Mouse (Mus musculus) brain, adult 2 months (tissue): ENCODE results near the gene Arrb1.

Experiments used
- DNase-seq: peaks from one replicate; pipeline ENCODE4 v3.0.0; 2011; ENCODE audit warnings: low read depth, low spot score

Arrb1 gene

DNA sequence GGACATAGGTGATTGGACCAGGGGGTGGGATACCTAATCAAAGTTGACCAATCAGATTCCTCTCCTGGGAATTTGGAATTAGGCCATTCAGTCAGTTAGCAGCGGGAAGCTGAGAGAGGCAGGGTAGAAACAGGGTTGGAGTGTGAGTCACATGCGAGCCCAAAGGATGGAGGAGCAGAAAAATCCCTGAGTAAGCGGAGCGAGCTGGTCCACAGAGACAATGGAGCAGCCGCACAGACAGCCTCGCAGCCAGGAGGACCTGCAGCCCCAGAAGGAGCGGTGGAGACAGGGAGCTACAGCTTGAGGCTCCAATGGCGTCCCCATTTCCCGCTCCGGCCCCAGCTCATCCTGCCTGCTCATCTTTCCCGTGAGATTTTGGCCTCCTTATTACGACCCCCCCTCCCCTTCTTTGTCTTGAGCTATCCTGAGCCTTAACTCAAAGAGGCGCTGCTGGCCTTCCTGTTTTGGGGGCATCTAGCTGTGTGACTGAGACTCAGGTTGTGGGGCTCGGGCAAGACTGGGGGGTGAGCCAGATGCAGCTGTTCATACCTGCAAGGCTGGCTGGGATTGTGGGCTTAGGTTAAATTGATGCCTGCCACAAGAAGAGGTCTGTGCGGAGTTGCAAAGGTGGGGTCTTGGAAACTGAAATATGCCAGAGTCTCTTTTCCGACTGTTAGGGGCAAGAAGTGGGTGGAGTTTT is 44.4 kb downstream of the Arrb1 start:
- DNase-seq, result peak; percentile 95

GRCm38 (mm10) chr7:99580247-99580646 is 45.0 kb downstream of the Arrb1 start:
- no peak for DNase-seq

GRCm38 (mm10) chr7:99582306-99582705 is 47.0 kb downstream of the Arrb1 start:
- DNase-seq, result no peak

- no peak for DNase-seq
Measured at GRCm38 (mm10) chr7:99582867-99583266, 47.6 kb downstream of the Arrb1 start.

DNA sequence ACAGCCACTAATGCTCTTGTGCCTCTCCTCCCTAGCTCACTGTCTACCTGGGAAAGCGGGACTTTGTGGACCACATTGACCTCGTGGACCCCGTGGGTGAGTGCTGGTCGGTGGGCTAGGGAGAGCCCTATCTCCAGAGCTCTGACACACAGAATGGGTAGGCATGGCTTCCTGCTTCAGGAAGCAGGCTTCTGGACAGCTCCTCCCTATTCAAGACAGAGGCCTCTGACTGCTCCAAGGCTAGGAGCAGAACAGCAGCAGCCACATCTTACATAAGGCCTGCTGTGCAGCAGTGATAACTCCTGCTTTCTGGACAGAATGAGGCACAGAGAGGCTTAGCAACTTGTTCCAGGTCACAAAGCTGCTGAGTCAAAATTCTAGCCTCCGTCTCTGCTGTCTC is 48.4 kb downstream of the Arrb1 start:
- peak; percentile 72 for DNase-seq

DNA sequence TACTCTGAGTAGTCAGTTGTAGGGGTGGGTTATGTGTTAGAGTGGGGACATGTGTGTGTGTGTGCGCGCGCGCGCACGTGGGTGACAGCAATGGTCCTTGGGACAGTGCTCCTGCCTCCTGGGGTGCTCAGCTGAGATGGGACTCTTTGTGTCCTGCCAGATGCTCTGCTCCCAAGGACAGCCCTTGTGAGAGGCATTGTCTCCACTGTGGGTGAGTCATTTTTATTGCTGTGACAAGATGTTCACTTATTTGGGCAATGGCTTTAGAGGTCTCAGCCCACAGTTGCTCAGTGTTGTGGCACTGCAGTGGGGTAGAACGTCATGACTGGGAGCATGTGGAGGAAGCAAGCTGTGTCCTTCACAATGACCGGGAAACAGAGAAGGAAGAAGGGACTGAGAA is 50.7 kb downstream of the Arrb1 start:
- peak; percentile 40 for DNase-seq

GRCm38 (mm10) chr7:99590064-99590463 is 54.8 kb downstream of the Arrb1 start:
- DNase-seq, result peak; percentile 91

DNA sequence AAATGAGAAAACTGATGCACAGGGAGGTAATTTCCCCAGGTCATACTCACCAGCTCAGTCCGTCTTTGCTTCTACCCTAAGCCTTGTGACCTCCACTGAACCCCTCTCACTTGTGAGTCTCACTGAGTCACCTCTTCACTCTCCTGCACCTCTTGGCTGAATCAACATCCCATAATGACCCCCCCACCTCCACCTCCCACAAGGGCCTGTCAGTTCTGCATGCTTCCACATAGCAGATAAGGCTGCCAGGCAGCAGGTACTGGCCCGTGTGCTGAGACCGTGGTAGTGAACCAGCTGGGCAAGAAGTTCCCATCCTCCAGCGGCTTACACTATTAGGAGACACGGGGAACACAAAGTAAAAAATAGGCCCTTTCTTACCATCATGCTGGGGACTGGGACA is 55.4 kb downstream of the Arrb1 start:
- DNase-seq, result no peak

GRCm38 (mm10) chr7:99592669-99593068 is 57.4 kb downstream of the Arrb1 start:
- no peak for DNase-seq

DNA sequence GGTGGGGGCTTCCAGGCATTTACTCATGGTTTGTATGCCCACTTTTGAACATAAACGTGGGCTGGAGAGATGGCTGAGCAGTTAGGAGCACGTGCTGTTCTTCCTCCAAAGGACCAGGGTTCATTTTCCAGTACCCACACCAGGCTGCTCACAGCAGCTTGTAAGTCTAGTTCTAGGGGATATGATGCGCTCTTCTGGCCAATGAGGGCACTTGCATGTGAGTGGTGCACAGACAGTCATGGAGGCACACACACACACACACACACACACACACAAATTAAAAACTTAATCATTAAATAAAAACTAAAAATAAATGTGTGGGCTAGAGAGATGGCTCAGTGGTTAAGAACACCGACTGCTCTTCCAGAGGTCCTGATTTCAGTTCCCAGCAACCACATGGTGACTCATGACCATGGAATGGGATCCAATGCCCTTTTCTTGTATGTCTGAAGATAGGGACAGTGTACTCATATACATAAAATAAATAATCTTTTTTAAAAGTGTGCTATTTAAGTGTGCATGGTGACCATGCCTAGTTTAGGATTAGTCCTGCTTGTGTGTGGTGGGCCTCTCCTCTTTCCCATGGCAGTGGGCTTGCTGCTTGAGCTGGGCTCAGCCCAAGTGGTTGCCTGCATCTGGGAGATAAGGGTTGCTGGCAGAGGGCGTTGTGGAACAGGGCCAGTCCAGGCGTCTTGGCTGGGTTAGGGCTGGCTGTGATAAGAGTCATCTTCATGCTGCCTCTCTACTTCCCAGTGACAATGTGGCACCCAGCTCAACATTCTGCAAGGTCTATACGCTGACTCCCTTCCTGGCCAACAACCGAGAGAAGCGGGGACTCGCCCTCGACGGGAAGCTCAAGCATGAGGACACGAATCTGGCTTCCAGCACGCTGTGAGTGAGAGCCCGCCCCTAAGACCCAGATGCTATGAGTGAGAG is 58.9 kb downstream of the Arrb1 start:
- no peak for DNase-seq

DNA sequence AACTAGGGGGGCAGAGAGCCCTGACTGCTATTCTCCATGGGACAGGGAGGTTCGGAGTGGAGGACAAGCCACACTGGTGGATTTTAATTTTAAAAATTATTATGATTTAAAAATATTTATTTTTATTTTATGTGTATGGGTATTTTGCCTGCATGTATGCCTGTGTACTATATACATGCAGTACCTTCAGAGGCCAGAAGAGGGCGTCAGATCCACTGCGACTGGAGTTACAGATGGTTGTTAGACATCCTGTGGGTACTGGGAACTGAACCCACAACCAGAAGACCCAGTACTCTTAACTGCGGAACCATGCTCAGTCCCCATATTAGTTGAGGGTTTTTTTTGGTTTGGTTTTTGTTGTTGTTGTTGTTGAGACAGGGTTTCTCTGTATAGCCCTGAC is 63.5 kb downstream of the Arrb1 start:
- DNase-seq, result no peak

- no peak for DNase-seq
Measured at GRCm38 (mm10) chr7:99603875-99604662, 68.8 kb downstream of the Arrb1 start.

DNA sequence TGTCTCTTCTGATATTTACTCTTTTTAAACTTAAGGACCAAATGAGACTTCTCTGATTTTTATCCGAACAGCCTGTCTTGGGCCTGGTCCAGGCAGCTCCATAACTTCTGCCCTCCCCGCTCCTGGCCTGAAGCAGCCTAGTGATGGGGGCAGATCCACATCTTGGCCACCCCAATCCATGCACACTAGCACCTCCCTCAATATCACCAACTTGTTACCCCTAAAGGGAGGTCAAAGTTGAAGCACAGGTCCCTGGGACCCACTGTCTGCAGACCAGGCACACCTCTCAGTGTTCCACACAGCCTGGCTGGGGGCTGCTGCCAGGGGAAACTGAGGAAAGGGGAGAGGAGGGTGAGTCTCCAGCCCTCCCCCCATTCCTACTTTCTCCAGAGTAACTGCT is 69.8 kb downstream of the Arrb1 start:
- DNase-seq, result no peak

DNA sequence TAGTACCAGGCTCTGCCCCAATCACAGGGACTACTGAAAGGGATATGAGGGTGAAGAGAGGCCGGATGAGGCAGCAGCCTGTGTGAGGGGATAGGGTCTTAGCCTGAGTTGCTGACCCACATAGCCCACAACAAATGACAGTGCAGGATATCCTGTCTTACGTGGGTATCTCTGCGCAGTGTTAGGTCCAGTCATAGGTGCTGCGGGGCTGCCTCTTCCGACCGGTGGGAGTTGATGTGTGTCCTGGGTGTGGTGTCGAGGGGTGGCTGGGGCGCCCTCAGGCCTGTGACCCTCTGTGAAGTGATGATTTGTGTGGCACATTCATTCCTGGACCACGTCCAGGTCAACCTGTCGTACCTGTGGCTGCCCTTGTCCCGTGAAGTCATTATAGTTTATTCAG is 71.0 kb downstream of the Arrb1 start:
- no peak for DNase-seq

DNA sequence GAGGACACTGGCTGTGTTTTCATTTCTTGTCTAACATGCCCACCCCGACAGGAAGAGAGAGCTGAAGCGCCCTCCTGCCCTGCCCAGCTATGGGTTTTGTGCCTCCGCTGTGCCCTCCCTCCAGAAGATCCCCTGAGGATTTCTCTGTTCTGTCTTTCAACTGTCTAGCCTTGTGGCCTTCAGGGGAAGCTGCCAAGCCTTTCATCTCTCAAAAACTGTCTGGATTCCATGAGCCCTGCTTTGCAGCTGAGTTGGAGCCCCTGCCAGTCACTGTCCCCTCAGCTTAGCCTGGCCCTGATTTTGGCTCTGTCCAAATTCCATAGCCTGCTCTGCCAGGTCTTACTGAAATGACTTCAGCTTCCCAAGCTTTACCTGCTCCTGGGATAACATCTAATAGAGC is 71.5 kb downstream of the Arrb1 start:
- no peak for DNase-seq

DNA sequence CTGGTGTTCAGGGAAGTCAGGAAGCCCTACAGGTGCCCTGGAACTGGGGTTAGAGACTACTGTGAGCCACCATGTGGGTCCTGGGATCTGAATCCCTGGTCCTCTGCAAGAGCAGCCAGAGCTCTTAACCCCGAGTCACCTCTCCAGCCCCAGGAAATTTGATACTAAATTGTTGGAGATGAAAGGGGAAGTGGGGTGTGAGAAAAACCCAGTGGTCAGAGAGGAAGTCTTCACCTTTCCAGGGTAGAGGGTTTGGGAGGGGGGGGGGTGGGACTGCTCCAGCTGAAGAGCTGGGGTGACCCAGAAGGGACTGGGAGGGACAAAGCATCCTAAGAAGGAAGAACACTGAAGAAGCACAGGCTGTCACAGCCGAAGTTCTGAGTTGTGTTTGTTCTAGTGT is 72.4 kb downstream of the Arrb1 start:
- DNase-seq, result no peak

GRCm38 (mm10) chr7:99618264-99618663 is 83.0 kb downstream of the Arrb1 start:
- DNase-seq, result no peak

- peak; percentile 67 for DNase-seq
Measured at GRCm38 (mm10) chr7:99618860-99619259, 83.6 kb downstream of the Arrb1 start.

DNA sequence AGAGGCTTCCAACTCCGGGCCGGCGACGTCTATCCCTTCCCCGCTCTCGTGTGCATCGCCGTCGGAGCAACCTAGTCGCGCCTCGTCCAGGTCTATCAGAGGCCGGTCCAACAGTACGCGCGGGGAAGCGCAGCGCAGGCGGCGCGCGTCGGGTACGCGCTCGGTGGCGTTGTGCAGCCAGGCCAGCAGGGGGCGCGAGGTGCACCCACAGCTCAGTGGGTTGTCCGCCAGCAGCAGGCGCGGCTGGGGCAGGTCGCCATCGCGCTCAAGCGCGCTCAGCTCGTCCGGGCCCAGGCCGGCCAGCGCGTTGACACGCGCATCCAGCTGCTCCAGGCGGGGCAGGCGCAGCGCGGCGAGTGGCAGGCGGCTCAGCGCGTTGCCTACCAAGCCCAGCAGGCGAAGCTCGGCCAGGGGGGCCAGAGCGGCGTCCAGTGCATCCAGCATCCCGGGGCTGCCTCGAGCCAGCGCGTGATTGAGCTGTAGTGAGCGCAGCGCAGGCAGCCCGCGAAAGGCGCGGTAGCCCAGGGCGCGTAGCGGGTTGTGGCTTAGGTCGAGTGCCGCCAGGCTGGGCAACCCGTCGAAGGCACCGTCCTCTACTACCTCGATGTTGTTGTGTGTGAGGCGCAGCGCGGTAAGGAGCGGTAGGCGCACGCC is 90.6 kb downstream of the Arrb1 start:
- peak; percentile 90 for DNase-seq

DNA sequence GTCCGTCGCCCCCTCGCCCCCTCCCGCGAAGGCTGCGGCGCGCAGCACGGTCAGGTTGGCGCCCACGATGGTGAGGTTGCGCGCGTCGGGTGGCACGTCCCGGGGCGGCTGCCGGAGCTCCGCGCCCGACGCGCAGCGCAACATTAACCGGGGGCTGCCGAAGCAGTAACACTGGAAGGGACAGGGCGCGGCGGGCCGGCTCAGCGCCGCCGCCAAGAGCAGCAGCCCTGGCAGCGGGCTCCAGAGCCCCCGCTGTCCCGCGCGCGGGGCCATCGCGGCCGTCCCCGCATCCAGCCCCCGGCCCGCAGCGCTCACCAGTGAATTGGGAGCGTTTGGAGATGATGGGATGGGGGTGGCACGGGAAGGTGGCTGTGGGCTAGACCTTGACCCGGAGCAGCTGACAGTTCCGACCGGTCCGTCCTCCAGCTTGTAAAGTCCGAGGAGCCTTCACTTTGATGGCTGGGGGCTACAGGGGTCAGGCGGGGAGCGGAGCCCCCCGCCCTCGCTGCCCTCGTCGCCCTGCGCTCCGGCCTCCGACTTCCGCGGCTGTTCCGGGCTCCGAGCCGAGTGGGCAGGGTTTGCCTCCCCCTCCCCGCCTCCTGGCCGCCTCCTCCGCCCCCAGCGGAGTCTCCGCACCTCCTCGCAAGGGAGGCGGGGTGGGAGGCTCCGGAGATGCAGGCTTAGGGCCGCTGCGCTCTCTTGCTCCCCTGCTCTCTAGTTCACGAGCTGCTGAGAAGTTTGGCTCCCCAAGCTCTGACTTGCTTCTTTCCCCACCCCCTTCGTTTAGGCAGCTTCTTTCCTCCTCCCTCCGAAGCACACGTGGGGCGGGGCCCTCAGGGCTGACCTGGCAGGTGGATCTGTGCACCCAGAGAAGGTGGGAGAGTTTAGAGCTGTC is 91.4 kb downstream of the Arrb1 start, which contains the start of gene Tpbgl:
TSS of gene Tpbgl (minus strand) at position 728 of the 895 bp plus-strand sequence.
- peak; percentile 37 for DNase-seq
